In the genomic region with DNA sequence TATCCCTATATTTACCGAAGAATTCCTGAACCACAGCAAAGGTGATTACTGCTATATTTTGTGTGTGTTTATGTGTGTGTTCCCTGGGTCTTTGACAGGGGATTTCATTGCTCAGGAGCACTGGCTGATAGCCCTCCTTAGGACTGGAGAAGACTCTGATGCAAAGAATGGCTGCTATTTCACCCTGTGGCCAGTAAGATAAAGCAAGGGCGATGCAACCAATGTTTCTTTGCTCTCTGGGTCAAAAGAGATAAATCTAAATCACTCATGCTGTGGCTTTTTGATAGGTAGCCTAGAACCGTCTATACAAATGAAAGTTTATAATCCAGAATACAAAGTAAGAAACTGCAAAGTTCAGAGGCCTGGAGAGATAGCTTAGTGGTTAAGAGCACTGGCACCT, we compare ENCODE assay signal across 28 mouse cellular contexts.
DNase-seq lines count a peak whose midpoint lies in the region; ATAC-seq and TF ChIP-seq lines count a peak whose summit lies in the region.
"Had no signal": no experiment of that assay in that cellular context is flagged by ENCODE, and none has a peak within 500 bp of the region (broad histone marks: within the 10 kb centered on the region; RNA-seq: fewer than 3 reads in every experiment).

No protein-coding gene starts in this region.

- no peak overlapping the region for H3K9ac ChIP-seq in liver, embryonic 12.5 days
- no peak overlapping the region for H3K9ac ChIP-seq in liver, embryonic 11.5 days (ENCODE audit: low read depth, low read length)
- H3K9ac ChIP-seq in MEL (ENCODE audit: control insufficient read depth, low read depth, low read length, poor library complexity, severe bottlenecking): no peak overlapping the region
- H3K9ac ChIP-seq: embryonic facial prominence, embryonic 12.5 days; embryonic facial prominence, embryonic 15.5 days; forebrain, postnatal 0 days; heart, embryonic 12.5 days; heart, embryonic 15.5 days; hindbrain, embryonic 14.5 days had no signal

- H3K4me1 ChIP-seq in liver, embryonic 12.5 days: peaks cover 15% of the 10 kb centered on the region
- H3K4me1 ChIP-seq in liver, embryonic 11.5 days (replicated peaks; ENCODE audit: control insufficient read depth, insufficient read depth, low read length): peaks cover 2% of the 10 kb centered on the region; the same call in 1 of the 2 replicates
- H3K4me1 ChIP-seq in MEL (ENCODE audit: control insufficient read depth in 1 of 2, insufficient read depth in 2 of 2, low read length in 2 of 2): no peaks in the 10 kb centered on the region

- TF ChIP-seq EP300 in MEL (IDR thresholded peaks at IDR 0.05; ENCODE audit: low read depth in 1 of 2, low read length in 2 of 2): 0 out of 4 replicates have a peak, but pooled peaks of 1 of the 2 experiments have one; percentile 28

- H3K4me3 ChIP-seq in liver, embryonic 12.5 days: no peak overlapping the region
- no peak overlapping the region for H3K4me3 ChIP-seq in liver, embryonic 11.5 days (ENCODE audit: low read depth, low read length)
- no peak overlapping the region for H3K4me3 ChIP-seq in MEL (ENCODE audit: control insufficient read depth in 1 of 2, insufficient read depth in 1 of 2, low read depth in 2 of 2, low read length in 2 of 2)
- H3K4me3 ChIP-seq: embryonic facial prominence, embryonic 12.5 days; embryonic facial prominence, embryonic 15.5 days; gastrocnemius, adult 2 months; heart, adult 2 months; heart, embryonic 12.5 days; heart, embryonic 15.5 days had no signal

- no peaks in the 10 kb centered on the region for H3K9me3 ChIP-seq in liver, embryonic 12.5 days (replicated peaks)
- H3K9me3 ChIP-seq in liver, embryonic 11.5 days (ENCODE audit: control insufficient read depth, low read length): no peaks in the 10 kb centered on the region
- H3K9me3 ChIP-seq in MEL (replicated peaks; ENCODE audit: insufficient read depth, low read length): no peaks in the 10 kb centered on the region
- H3K9me3 ChIP-seq: embryonic facial prominence, embryonic 12.5 days; embryonic facial prominence, embryonic 15.5 days; heart, embryonic 12.5 days; heart, embryonic 15.5 days had no signal

- WGBS in liver, embryonic 12.5 days (ENCODE audit: insufficient replicate concordance): 50% methylated on average over 3 of the region's 3 CpGs
- WGBS in liver, embryonic 11.5 days: 64% methylated on average over 3 of the region's 3 CpGs

- H3K27ac ChIP-seq in liver, embryonic 12.5 days: no peak overlapping the region
- H3K27ac ChIP-seq in liver, embryonic 11.5 days (ENCODE audit: low read depth, low read length): no peak overlapping the region
- no peak overlapping the region for H3K27ac ChIP-seq in MEL (ENCODE audit: control insufficient read depth, low read depth, low read length)
- H3K27ac ChIP-seq: embryonic facial prominence, embryonic 12.5 days; embryonic facial prominence, embryonic 15.5 days; gastrocnemius, adult 2 months; heart, adult 2 months; heart, embryonic 15.5 days; hindbrain, embryonic 14.5 days; hindbrain, postnatal 0 days had no signal

- TF ChIP-seq POLR2A in MEL (IDR thresholded peaks at IDR 0.05; ENCODE audit: control insufficient read depth in 1 of 2, insufficient read depth in 1 of 2, low read depth in 1 of 2, low read length in 2 of 2, poor library complexity in 1 of 2): no peak

- TF ChIP-seq CTCF in MEL (IDR thresholded peaks at IDR 0.05 in 2 of 3, conservative IDR thresholded peaks at IDR 0.05 in 1 of 3; ENCODE audit: control insufficient read depth in 1 of 3, insufficient read depth in 1 of 3, low read depth in 2 of 3, low read length in 3 of 3, poor library complexity in 1 of 3, severe bottlenecking in 1 of 3): no peak

- H3K79me2 ChIP-seq in MEL (ENCODE audit: control insufficient read depth, insufficient read depth, low read length, poor library complexity): no peaks in the 10 kb centered on the region

- H3K36me3 ChIP-seq in liver, embryonic 12.5 days: peaks cover 67% of the 10 kb centered on the region
- H3K36me3 ChIP-seq in liver, embryonic 11.5 days (ENCODE audit: control insufficient read depth, insufficient read depth, low read length): peaks cover 15% of the 10 kb centered on the region; the same call in 1 of the 2 replicates
- peaks cover 0 to 5% of the 10 kb centered on the region in 2 experiments; a peak in 2 of 4 replicates for H3K36me3 ChIP-seq in MEL (ENCODE audit: control insufficient read depth in 1 of 2, insufficient read depth in 2 of 2, low read length in 2 of 2)

- no peak for TF ChIP-seq RAD21 in MEL (IDR thresholded peaks at IDR 0.05; ENCODE audit: low read depth, low read length)

- DNase-seq in liver, embryonic 11.5 days (ENCODE audit: low spot score): no peak
- DNase-seq in MEL (ENCODE audit: low read depth, low spot score): peak; percentile 15
- DNase-seq in c-Kit-positive CD71-positive TER-119-negative erythroid progenitor cells, embryonic 14.5 days (ENCODE audit: low read depth): peak; percentile 30
- no peak for DNase-seq in right cerebral cortex, adult 18-20 months
- DNase-seq: adrenal gland, adult 8-10 months; adrenal gland, postnatal 25 days; cerebellum, adult 11 months; cerebellum, adult 2 months; cerebellum, adult 9-11 months; cerebellum, postnatal 25 days; forebrain, postnatal 0 days; gastrocnemius, adult 2 months; gastrocnemius, postnatal 14 days; heart, adult 2 months; heart, postnatal 10 days; heart, postnatal 4 days had no signal

- H3K4me2 ChIP-seq in liver, embryonic 12.5 days: no peak overlapping the region
- no peak overlapping the region for H3K4me2 ChIP-seq in liver, embryonic 11.5 days
- H3K4me2 ChIP-seq: embryonic facial prominence, embryonic 12.5 days; embryonic facial prominence, embryonic 15.5 days; heart, embryonic 12.5 days; heart, embryonic 15.5 days; hindbrain, embryonic 14.5 days had no signal

- peak; percentile 59 for ATAC-seq in liver, embryonic 12.5 days
- no peak; the same call in 1 of the 2 replicates for ATAC-seq in liver, embryonic 11.5 days (replicated peaks; ENCODE audit: low FRiP score)
- peak; percentile 85 for ATAC-seq in megakaryocyte-erythroid progenitor cell, adult 5-6 weeks (replicated peaks; ENCODE audit: low FRiP score, low TSS enrichment, poor library complexity, severe bottlenecking)
- ATAC-seq: activated CD4-positive, CD25-positive, alpha-beta regulatory T cell, adult 4 months; CD4-positive, CD25-positive, alpha-beta regulatory T cell, adult 4 months; forebrain, embryonic 14.5 days; forebrain, postnatal 0 days; hindbrain, postnatal 0 days; inflammation-experienced regulatory T-cells, adult 6 months had no signal

- H3K27me3 ChIP-seq in liver, embryonic 12.5 days (replicated peaks): no peaks in the 10 kb centered on the region
- H3K27me3 ChIP-seq in liver, embryonic 11.5 days (replicated peaks; ENCODE audit: control insufficient read depth, insufficient read depth, low read length): no peaks in the 10 kb centered on the region
- no peaks in the 10 kb centered on the region for H3K27me3 ChIP-seq in MEL (ENCODE audit: control insufficient read depth in 1 of 2, insufficient read depth in 2 of 2, low read length in 2 of 2)
- H3K27me3 ChIP-seq: embryonic facial prominence, embryonic 12.5 days; embryonic facial prominence, embryonic 15.5 days; heart, embryonic 12.5 days; heart, embryonic 15.5 days had no signal

TF ChIP-seq in MEL, 35 proteins besides CTCF, POLR2A, EP300 and RAD21:
- TF ChIP-seq TCF12 (IDR thresholded peaks at IDR 0.05; ENCODE audit: low read depth, low read length) (no peak), MYB (IDR thresholded peaks at IDR 0.05; ENCODE audit: low read depth, low read length) (no peak), RCOR1 (IDR thresholded peaks at IDR 0.05; ENCODE audit: low read depth, low read length) (peak; percentile 53; the same call in 1 of the 2 replicates), TBP (IDR thresholded peaks at IDR 0.05; ENCODE audit: low read depth, low read length) (0 out of 2 replicates have a peak, but pooled peaks have one; percentile 14)

Comparison
In these comparisons a context has a peak if more than half of its experiments do, and no peak if none do; other contexts are left out.
1. DNase-seq: peak in MEL (single experiment) and c-Kit-positive CD71-positive TER-119-negative erythroid progenitor cells, embryonic 14.5 days (single experiment); none in liver, embryonic 11.5 days (single experiment) and right cerebral cortex, adult 18-20 months (single experiment).